Mouse (Mus musculus): Measurements from ENCODE around the gene P2ry14.

Gene P2ry14

DNA sequence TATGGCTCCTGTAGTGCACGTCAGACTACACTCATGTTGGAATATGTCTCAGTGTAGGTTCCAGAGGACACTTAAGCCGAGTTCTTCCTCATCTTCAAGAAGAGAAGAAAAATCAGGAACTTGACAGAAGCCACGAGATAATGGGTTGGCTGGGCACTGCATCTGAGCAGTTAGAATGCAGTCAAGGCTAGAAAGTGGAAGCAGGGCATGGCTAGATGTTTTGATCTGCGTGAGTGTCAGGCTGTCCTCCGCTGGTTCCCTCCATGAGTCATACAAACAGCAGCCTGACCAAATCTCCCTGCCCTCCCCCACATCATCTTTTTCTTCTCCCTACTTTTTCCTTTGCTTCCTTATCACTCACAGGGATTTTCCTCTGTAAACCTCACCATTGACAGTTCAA lies at the start of gene P2ry14:
Gene P2ry14, minus strand, starts transcription at position 195 of the 400 bp plus-strand sequence.
- no peak for DNase-seq (ENCODE audit: extremely low read depth, low read depth, low spot score)

DNA sequence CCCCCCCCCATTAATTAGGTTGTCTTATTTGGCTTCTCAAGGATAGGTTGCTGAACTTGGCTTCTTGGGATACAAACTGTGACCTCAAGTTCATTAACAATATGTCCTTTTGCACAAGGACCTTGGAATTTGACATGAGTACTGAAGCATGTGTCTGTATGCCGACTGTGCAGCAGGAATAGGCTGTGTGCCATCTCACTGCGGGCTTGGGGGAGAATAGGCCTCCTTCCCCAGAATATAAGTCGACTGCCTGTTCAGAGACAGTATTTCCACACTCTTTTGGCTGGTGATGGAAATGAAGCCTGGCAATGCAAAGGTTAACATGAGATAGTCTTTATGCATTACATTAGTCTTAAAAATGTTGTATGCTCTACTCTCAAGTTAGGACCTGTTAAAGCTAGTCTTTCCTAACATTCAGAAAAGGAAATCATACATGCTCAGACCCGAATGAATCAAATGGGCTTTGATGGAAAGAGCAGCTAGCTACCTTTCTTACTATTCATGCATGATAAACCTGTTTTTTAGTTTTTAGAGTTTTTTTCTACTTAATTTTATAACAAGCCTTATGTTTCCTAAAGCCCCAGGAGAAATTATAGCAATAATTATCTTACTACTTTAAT lies 44.0 kb upstream of the P2ry14 start:
- DNase-seq (ENCODE audit: extremely low read depth, low read depth, low spot score) = no peak

GRCm38 (mm10) chr3:59194938-59195337 lies 41.5 kb upstream of the P2ry14 start, which contains the start of gene Gpr87:
Gpr87 (minus strand) TSS chr3:59195104.
- no peak for DNase-seq (ENCODE audit: extremely low read depth, low read depth, low spot score)

- DNase-seq (ENCODE audit: extremely low read depth, low read depth, low spot score) = no peak
Observed at GRCm38 (mm10) chr3:59194099-59194498, 40.7 kb upstream of the P2ry14 start.

DNA sequence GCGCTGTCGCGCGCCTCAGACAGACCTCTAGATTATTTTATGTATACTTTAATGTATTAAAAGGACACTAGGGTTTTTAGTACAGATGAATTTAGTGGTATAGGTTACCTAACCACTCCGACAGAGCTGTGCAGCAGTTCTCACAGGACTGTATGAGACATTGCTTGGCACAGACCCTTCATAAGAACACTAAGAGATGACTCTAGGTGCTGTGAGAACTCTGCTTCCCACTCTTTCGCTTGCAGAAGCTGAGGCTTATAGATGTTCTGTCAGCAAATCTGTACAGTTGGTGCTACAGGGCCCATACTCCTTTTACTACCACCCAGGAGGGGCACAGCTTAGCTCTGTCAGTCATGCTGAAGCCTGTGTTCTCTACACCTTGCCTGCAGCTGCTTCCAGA lies 38.3 kb upstream of the P2ry14 start:
- no peak for DNase-seq (ENCODE audit: extremely low read depth, low read depth, low spot score)

DNA sequence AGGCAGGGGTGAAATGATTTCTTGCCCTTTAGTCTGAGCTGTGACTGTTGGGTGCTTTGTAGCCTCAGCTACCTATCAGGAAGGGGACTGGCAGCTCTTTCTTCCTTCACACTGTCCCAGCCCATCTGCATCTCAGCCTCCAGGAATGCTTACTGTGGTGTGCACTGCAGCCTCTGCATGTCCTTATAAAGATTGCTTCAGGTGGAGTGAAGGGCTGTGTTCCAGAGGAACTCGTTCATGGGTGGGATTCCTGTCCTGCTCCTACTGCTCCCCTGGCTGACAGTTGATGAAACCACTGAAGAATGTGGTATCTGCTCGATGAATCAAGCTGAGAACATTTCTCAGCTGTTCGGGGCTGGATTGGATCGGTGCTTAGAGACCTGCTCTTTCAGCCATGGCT lies 33.9 kb upstream of the P2ry14 start:
- no peak for DNase-seq (ENCODE audit: extremely low read depth, low read depth, low spot score)

- no peak for DNase-seq (ENCODE audit: extremely low read depth, low read depth, low spot score)
Observed at GRCm38 (mm10) chr3:59185662-59186061, 32.2 kb upstream of the P2ry14 start.

GRCm38 (mm10) chr3:59182129-59182528 lies 28.7 kb upstream of the P2ry14 start:
- no peak for DNase-seq (ENCODE audit: extremely low read depth, low read depth, low spot score)

GRCm38 (mm10) chr3:59181134-59181533 lies 27.7 kb upstream of the P2ry14 start:
- DNase-seq (ENCODE audit: extremely low read depth, low read depth, low spot score) = no peak

- no peak for DNase-seq (ENCODE audit: extremely low read depth, low read depth, low spot score)
Observed at GRCm38 (mm10) chr3:59176871-59177270, 23.5 kb upstream of the P2ry14 start.

GRCm38 (mm10) chr3:59175234-59175633 lies 21.8 kb upstream of the P2ry14 start:
- no peak for DNase-seq (ENCODE audit: extremely low read depth, low read depth, low spot score)

DNA sequence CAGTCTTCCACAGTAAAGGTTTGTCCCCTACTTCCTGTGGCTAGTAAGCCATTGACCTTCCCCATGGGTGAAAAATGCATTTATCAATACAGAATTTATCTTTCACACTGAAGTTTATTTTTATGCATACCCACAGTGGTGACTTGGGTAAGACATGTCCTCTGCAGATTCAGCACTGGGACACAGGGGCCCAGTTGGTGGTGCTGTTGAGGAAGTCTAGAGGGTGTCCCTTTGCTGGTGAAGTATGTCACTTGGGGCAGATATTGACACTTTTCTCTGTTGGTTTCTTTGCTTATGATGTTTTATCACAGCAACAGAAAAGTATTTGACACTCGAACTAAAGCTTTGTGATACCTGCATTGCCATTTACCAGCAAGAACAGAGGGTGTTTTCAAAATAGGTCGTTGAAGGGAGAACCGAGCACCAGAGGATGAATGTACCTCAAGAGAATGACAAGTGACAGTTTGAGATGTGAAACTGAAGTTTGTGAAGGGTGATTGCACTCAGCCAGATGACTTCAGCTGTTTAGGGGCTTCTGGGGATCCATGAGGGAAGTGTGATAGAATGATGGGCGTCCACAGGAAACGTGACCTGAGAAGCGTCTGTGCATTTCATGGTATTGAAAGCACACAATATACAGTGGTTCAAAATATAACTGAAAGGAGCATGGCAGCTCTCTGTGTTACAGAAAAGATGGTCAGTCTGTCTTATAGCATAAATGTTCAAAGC lies 21.2 kb upstream of the P2ry14 start:
- DNase-seq (ENCODE audit: extremely low read depth, low read depth, low spot score) = no peak

DNA sequence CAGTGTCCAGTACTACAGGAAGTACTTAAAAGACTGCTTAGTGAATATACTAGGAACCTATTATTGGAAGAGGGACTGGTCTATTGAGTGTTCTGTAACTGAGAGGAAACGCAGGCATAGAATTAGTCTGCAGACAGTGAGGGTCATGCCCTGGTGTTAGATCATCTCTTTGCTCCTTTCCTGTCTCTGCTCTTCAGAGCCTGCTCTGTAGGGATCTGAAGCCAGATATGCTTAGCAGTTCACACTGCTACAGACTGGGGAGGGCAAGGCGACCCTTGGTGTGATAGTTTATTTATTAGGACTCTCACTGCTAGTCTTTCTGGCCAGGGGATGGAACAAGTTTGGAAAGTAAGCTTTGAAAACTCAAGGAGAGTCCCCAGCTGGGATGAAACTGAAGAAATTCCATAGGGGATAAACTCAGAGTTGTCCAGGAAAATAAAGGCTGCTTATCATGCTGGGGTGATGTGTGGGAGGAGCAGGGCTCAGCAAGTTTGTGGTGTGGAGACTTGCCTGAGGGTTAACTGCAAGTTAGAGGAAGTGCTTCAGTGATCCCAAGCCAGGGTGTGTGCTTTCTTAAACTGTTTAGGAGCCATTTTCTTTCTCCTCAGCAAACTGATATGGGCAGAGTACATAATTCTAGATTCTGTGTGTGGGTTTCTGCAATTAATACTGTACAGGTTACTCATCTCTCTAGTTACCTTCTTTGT lies 16.7 kb upstream of the P2ry14 start:
- no peak for DNase-seq (ENCODE audit: extremely low read depth, low read depth, low spot score)

- no peak for DNase-seq (ENCODE audit: extremely low read depth, low read depth, low spot score)
Observed at GRCm38 (mm10) chr3:59169215-59169614, 15.8 kb upstream of the P2ry14 start.

DNA sequence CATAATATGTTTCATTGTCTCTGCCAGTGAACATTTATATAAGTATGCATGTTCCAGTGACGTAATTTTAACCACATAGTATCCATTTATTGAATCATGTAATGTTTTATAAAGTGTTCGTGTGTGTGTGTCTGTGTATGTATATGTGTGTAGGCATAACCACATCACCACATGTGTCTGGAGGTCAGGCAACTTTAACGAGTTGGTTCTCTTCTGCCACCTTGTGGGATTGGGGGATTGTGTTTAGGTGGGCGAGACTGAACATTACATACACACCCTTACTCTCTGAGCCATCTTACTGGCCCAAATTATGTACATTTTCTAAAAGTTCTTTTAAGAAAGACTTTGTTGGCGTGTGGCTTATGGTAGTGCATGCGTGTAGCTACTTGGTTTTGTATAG lies 15.1 kb upstream of the P2ry14 start:
- no peak for DNase-seq (ENCODE audit: extremely low read depth, low read depth, low spot score)

GRCm38 (mm10) chr3:59167417-59168054 lies 14.1 kb upstream of the P2ry14 start:
- no peak for DNase-seq (ENCODE audit: extremely low read depth, low read depth, low spot score)

DNA sequence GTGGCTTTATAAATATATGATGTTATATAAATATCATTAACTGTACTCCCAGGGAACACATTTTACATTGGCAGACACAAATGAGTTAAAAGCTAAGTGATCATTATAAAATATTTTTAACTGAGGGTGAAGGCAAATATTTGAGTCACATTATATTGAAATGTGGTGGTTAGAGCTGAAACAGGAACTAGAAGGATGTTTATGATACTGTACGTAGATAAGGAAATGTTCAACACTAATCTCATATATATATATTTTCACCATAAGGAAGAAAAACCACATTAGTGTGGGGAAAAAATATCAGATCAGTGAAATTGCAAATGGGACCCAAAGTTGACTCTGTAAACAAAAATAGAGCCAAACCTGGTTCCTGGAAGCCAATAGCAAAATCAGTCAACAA lies 7.0 kb upstream of the P2ry14 start:
- no peak for DNase-seq (ENCODE audit: extremely low read depth, low read depth, low spot score)

DNA sequence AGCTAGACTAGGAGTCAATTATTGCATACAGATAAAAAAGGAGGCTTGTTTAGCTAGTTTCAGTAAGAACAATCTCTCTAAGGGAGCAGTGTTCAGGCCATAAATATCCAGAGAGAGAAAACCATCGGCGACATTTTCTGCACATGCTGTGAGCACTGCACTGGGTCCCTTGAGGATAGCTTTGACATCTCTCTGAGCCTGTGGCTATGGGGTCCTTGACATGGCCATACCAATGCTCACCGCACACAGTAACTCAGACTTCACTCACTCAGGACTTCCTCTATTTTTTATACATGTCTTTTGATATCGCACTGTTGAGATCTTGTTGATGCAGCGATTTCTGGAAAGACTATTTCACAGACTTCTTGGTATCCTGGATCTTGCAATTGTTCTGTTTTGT lies 3.6 kb upstream of the P2ry14 start:
- no peak for DNase-seq (ENCODE audit: extremely low read depth, low read depth, low spot score)

DNA sequence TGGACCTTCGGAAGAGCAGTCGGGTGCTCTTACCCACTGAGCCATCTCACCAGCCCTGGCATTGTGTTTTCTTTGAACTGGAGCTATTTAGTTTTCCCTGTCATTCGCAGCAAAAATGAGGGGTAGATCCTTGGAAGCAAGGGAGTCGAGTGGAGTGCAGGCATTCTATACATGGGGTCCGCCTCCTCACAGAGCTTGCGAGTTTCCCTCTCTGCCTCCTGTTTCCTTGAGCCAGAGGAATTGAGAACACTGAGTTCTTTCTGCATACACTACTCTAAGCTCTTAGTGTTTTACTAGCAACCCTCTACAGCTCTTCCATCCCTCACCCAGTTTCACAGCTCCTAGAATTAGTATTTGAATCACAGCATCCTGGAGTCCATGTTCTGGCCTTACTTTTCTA lies 2.0 kb upstream of the P2ry14 start:
- no peak for DNase-seq (ENCODE audit: extremely low read depth, low read depth, low spot score)

GRCm38 (mm10) chr3:59154888-59155287 lies 1.5 kb upstream of the P2ry14 start:
- DNase-seq (ENCODE audit: extremely low read depth, low read depth, low spot score) = no peak

GRCm38 (mm10) chr3:59150624-59151023 lies 2.8 kb downstream of the P2ry14 start:
- DNase-seq (ENCODE audit: extremely low read depth, low read depth, low spot score) = no peak

- DNase-seq (ENCODE audit: extremely low read depth, low read depth, low spot score) = no peak
Observed at GRCm38 (mm10) chr3:59149646-59150045, 3.8 kb downstream of the P2ry14 start.

All from fat pad, adult 2 months (tissue).